Mouse (Mus musculus) erythroblast, embryonic 14.5 days (primary cell): ENCODE measurements around the gene Rad9a.

ENCODE experiments used
- GATA1 ChIP-seq: IDR thresholded peaks from 2 replicates; pipeline ENCODE4 v1.6.1; 2012; ENCODE audit warnings: low read length, inconsistent platforms, mixed read lengths
- TAL1 ChIP-seq: IDR thresholded peaks from 3 replicates; pipeline ENCODE4 v1.6.1; 2012; ENCODE audit warnings: low read length, inconsistent platforms, mixed read lengths

GRCm38 (mm10) chr19:4156771-4157170 lies 44.7 kb downstream of the Rad9a start:
- TF ChIP-seq GATA1 (no peak), TAL1 (no peak)
